Mouse (Mus musculus) inflammation-experienced regulatory T-cells, adult 6 months (primary cell): ENCODE results near the gene Tmem63c. TPM values are rescaled to one million over a fixed set of nuclear protein-coding genes. Genes with fewer than 3 reads are reported as not detected.

Source experiments
- ATAC-seq: one replicate; pipeline ENCODE4 v1.8.0; 2017
- polyA plus RNA-seq, 3 experiments: library from polyadenylated mRNA; unstranded; fragments of 100-300 nt; shearing (Covaris generic); gene quantifications; one replicate each; pipeline ENCODE4 v1.2.1; 2017

Gene Tmem63c
- polyA plus RNA-seq, 3 experiments from 2014 or later: 0.78 to 3.8 (median 1.1) TPM

DNA sequence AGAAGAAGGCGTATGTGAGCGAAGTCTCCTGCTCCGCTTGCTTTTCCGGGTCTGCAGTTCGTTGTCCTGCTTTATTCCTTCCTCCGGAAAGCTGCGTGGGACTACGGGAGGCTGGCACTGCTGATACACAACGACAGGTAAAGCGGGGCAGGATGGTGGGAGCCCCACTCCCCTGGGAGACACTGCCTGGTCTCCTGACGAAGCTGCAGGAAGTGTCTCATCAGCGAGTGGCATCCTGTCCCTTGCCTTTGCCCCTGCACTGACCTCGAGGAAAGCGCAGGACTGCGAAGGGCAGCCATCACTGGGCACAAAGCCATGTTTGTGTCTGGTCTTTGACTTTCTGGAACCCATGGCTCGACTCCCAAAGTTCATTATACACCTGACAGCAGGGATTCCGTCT, 35.9 kb downstream of the Tmem63c start:
- no peak for ATAC-seq

DNA sequence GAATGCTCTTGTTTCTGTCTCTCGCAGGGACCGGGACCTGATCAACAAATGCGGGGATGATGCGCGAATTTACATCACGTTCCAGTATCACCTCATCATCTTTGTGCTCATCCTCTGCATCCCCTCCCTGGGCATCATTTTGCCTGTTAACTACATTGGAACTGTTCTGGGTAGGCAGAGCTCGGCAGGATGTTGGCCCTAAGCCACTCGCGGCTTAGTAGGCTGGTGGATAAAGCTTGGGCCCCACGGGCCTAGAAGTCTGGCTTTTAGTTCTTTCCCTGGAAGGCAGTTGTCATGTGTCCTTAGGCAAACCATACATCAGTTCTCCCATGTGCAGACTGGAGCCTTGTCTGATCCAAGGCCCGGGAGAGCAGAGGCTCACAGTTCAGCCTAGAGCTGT, 44.3 kb downstream of the Tmem63c start:
- no peak for ATAC-seq

DNA sequence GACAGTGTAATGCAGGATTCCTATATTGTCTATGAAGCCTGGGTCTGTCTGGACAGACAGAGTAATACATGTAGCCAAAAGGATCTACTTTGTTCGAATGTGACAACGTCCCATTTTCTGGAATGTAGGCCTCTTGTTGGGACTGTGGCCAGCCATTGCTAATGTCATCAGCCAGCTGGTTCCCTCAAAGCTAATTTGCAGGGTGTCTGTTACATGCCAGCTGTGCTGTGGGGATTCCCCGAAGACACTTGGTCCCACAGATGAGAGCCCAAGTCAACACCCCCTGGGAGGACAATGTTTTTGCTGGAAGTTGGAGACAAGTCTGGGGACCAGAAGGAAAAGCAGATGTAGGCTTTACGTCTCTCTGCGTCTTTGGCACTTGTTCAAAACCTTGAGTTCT, 45.3 kb downstream of the Tmem63c start:
- no peak for ATAC-seq

DNA sequence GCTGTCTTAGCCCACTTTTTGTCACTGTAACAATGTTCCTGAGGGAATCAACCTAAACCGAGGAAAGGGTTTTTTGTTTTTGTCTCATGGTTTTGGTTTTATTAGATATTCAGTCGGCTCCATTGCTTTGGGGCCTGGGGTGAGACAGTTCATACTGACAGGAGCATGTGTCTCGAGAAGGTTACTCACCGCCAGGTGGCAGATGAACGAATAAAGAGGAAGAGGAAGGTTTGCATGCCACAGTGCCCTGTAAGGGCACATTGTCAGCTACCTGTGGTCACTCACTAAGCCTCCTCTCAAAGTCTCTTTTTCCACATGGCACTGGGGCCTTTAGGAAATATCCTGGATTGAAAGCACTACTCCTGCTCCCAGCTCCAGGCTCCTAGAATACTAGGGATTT, 49.4 kb downstream of the Tmem63c start:
- no peak for ATAC-seq

DNA sequence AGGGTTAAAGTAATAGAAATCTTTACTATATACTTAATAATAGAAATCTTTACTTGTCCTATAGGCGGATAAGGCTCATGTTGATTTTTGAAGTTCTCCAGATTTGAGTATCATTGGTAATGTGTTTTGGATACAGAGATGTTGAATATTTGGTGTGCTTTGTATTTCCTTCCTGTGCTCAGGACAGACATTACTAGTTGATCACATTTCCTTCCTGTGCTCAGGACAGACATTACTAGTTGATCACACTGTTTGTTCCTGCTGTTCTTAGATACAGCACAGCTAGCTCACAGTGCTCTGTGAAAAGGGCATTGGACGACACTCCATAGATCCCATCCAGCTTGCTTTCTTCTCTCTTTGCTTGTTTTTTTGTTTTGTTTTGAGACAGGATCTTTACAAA, 55.5 kb downstream of the Tmem63c start:
- ATAC-seq: no peak

DNA sequence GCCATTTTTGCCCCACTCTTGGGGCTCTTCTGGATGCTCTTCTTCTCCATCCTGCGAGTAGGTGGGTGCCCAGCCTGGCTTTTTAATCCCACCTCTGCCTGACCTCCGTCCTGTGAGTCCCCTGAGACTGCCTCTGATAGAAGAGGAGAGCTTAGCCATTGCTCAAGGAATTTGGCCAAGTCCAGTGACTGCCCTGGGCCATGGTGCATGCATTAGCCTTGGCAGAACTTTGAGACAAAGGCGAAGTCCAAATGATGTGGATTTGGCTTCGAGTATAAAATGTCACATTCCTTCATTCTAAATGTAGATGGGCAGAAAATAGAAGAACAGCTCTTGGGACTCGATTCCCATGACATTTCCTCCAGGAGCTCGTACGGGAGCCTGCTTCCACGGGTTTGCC, 61.7 kb downstream of the Tmem63c start:
- no peak for ATAC-seq

DNA sequence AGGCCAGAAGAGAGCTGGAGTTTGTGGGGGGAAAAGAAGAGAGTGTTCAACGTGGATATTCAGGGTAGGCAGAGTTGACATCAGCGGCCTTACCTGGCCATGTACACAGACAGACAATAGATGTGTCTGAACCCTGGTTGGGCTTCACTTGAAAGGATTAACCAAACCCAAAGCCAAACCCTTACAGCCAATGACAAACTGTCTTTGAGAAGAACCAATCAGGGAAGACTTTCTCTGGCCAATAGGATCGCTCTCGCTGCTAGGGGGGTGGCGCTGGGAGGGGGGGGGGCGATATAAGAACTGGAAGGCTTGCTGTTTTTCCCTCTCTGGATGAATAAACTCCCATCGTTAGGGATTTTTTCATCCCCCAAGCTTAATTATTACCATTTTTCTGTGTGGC, 66.1 kb downstream of the Tmem63c start:
- ATAC-seq: no peak

DNA sequence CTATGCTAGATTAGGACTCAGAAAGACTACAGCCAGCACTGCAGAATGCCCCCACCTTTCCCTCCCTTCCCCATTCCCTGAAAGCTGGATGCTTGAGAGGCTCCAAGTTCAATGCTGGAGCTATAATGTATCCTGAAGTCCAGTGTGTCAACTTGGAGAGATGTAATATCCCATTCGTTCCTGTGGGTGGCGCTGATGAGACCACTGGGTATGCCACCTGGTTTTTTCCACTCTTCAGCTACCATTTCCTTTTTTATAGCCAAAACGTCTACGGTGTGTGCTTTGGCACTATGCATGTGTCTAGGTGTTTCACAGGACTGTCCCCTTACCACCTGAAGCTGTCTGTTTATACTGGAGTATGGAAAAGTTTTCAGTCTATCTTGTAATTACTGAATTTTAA, 67.2 kb downstream of the Tmem63c start:
- no peak for ATAC-seq

DNA sequence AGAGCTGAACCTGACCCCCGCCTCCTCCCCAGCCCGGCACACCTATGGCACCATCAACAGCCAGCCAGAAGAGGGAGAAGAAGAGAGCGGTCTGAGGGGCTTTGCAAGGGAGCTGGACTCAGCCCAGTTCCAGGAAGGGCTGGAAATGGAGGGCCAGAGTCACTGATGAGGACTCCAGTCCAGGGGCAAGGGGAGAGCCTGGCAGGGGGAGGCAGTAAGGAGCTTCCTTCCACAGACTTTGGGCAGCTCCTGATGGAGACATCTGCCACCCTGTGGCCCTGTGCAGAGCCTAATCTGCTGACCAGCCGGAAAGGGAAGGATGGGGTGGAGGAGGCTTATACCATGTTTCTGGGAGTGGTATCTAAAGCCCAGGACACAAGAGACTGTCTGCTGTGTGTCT, 68.1 kb downstream of the Tmem63c start:
- no peak for ATAC-seq

DNA sequence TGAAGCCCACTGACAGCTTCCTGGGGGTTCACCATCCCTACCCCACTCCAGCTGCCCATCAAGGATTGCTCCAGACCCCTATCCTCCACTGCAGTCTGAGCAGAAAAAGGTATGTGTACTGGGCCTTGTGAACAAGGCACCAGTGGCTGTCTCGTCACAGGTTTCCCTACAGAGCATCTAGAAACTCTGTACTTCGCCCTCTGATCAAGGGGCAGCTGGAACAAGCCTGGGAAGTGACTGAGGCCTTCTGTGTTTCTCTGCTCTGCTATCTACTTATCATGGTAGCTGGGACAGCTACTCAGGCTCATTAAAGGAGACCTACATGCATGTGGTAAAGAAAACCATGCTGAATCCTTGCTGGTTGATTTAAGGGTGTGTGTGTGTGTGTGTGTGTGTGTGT, 68.6 kb downstream of the Tmem63c start:
- ATAC-seq: no peak

DNA sequence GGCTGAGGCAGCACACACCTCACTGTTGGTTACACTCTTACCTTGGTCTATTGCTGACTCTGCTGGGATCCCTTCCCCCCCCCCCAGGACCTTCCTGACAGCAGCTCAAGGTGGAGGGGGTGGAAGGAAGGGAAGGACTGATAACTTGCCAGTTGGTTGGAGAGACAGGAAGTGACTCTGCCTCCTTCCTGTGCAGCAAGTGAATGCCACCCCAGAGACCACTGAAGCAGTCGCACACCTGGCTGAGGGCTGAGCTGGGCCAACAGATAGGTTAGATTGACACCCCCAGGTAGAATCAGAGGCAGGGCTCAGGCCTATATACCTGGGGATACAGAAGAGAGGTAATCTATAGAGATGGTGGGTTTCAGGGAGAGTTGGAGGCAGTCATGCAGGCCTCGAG, 70.8 kb downstream of the Tmem63c start:
- ATAC-seq: no peak

DNA sequence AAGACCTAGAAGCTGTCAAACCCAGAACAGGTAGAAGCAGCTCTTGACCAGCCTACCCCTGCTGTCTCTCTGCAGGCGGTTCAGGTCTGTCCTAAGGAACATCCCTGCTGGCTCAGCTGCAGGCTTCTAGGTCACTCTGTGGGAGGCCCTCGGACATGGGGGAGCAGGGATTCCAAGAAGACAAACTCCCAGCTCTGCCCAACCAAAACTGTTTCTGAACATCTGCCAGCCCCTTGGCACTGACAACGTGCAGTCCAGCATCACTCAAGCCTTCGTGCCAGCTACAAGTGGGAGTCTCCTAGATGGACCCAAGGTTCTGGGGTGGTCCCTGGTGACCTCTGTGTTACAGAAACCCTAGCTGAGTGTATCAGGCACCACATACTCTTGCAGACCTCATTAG, 72.1 kb downstream of the Tmem63c start:
- no peak for ATAC-seq

DNA sequence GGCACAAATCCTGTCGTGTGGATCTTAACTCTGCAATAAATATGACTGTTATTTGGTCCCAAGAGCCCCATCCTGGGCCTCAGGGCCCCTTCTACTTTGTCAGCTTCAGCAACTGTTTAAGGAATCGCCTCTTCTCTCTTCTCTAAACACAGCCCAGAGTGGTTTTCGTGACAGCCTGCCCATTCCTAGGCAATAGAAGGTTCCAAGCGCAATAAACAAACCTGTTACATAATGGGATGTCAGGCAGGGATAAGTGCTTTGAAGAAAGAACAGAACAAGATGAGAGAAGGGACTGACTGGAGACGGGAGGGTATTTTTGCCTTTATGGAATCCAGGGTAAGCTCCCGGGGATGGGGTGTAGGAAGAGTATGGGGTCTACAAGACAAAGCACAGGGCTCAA, 72.5 kb downstream of the Tmem63c start:
- ATAC-seq: no peak

DNA sequence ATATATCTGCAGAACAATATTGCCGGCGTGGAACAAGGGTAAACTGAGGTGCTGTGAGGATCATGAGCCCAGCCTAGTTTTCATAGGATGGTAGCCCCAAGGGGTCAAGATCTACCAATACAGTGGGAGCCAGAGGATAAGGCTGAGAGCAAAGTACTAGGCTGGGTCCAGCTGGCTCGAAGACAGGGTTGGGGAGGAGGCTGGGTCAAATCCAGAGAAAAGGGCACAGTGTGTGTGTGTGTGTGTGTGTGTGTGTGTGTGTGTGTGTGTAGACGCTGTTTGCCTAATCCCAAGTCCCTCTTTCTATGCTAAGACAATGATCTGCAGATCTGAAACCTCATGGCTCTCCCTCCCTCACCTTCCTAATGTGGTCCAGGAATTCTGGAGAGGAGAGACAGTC, 79.2 kb downstream of the Tmem63c start:
- ATAC-seq: no peak

DNA sequence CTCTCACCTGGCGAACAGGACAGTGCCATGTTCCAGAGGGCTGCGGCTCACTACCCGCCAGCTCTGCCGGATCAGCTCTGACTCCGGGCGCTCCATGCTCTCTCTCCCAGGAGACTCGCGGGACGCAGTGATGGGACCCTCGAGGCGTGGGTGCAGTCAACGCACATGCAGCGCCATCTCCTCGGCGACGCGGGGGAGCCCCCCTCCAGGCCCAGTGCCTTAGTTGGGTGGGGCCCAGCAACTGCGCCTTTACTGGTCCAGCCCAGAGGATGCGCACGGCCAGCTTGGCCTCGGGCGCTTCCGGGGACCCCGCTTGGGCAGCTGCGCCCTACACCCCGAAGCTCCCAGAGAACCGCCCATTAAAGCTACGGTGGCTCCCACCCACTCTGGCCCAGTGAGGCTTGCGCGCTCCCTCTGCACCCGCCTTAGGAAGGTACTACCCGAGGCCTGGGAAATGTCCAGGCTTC, 81.1 kb downstream of the Tmem63c start, which contains the start of gene Ngb:
Ngb (minus strand) TSS at position 375 of the 467 bp plus-strand sequence.
- ATAC-seq: no peak

DNA sequence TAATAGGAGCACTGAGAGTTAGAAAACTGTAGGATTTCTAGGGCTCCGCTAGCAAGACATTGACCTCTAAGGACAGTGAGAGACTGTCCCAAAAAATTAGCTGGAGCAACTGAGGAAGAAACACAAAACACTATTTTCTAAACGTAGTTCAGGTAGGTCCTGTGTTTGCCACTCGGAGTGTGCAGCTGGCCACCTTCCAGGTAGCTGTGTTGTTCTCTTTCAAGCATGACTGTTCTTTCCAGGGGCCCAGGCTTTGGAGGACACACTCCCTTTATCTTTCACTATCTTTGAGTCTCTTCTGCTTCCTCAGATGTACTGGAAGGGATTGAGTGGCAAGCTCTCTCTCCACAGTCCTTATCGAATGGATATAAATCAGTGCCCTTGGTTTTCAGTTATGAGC, 82.3 kb downstream of the Tmem63c start:
- no peak for ATAC-seq

DNA sequence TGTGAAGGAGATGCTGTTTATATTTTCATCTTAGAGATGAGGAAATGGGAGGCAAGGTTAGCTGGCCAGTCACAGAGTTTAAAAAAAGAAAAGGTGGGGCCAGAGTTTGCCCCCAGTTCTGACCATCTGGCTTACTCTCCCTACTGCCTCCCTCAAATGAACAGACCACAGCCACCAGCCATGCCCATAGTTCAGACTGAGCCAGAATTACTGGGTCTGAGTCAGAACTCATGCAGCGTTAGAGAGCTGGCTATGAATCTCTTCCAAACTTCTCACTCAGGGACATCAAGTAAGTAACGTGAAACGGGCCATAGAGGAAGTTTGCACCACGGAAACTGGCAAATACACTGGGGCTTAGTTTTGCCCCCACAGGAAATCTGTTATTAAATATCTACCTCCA, 83.7 kb downstream of the Tmem63c start:
- ATAC-seq: no peak

DNA sequence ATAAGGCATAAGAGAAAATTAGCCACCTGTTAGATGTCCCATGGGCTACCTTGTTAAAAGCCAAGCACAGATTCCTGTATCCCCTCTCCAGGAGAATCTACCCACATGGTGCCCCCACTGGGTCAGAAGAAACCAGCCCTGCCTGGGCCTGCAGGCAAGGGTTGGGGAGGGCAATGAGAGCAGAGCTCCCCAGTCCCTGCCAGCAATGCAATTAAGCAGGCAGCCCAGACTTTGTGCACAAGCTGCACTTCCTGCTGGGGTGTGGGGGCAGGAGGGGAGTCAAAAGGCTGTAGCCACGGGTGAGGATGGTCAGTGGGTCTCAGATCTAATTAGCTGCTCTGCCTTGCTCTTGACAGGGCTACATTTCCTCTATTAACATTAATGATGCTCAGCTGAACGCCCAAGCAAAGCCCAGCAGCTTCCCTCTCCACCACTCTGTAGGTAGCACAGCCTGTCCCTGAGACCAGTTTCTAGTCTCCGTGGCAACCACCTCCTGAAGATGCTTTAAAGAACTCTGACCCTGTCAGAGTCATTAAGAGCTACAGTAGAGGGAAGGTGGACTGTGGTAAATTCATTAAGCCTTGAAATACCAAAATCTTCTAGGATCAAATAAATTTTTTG, 86.3 kb downstream of the Tmem63c start:
- no peak for ATAC-seq

DNA sequence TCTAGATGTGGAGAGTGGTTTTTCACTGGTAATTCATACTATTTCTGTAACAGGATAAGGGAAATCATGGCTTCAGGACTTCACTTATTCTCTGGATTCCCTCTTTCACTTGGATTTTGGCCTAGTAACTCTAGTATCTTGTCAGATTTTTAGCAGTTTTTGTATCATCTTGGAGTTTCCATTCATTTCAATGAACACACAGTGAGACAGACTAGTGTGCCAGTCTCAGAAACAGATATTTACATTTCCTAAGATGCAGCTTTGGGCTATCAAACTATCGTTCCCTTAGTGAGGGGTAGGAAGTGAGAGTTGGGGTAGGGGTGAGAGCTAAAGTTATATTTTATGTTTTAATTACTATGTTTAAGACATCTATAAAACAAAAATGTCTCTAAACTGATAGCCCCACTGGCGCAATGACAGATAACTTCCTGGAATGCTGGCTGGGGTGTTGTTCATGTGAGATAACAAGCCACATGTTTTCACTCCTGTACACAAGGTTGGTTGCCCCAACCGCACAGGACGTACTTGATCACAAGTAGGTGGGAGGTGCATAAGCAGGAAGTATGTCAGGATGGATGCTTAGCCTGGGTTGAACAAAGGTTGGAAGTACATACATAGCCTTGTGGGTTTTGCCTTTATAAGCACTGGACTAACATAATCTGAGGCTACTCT, 100.9 kb downstream of the Tmem63c start:
- ATAC-seq: no peak

DNA sequence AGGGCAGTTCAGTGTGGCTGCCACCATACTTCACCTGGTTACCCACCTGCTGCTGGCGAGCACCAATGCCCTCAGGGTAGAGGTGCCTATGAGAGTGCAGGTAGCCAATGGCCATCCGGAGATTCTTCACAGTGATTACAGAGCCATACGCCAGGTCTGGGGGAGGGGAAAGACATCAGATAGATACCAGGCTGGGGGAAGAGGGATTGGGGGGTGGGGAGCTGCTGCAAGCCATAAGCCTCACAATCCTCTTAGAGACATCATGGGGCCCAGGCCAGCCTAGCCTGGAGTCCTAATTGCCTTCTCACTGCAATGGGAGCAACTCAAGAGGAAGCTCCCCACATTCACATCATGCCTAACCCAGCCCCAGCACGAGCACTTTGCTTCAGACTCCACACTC, 106.1 kb downstream of the Tmem63c start:
- no peak for ATAC-seq

DNA sequence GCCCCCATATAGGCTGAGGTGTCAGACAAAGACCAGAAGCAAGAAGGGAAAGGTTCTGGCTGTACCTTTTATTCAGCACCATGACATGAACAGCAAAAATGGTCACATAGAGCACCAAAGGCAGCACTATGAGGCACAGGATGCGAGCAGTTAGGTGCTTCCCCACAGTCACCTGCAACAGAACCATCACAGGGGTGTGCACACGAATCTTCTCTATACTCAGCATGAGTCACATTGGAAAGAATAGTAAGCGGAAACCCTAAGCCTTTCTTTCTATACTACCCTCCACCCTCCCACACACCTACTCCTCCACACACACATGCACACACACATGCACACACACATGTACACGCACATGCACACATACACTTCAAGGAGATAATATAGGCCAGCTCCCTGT, 109.1 kb downstream of the Tmem63c start:
- peak; percentile 98 for ATAC-seq

DNA sequence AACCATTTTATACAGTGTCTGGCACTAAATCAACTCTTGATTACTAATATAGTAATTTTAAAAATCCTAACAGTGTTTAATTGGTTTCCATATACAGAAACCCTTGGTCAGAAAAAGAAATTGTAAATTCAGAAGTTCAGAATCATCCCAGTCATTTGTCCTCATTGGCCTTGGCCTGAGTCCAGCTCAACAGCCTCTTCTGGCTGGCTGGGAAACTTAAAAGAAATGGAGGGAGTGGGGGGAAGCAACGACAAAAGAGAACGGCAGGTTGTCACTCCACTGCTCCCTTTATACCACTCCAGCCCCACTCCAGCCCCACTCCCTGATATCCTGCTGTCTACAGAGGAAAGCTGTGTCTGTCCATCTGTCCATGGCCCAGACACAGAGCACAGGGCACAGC, 110.0 kb downstream of the Tmem63c start:
- no peak for ATAC-seq

DNA sequence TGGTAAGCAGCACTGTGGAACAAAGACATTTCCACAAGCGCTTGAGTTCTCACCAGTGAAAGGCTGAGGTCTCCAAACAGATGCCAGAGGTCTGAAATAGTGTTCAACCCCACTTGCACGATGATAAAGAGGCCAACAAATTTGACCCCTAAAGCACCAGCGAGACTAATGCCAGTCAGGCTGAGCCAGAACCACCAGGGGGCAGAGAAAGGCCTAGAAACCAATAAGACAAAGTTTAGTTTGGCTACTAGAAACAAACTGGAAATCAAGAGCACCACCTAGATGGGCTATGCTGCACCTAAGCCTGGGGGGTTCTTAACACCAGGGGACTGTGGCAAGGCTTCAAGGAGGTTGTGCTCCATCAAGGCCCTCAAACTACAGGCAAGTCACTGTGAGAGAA, 110.5 kb downstream of the Tmem63c start:
- no peak for ATAC-seq

DNA sequence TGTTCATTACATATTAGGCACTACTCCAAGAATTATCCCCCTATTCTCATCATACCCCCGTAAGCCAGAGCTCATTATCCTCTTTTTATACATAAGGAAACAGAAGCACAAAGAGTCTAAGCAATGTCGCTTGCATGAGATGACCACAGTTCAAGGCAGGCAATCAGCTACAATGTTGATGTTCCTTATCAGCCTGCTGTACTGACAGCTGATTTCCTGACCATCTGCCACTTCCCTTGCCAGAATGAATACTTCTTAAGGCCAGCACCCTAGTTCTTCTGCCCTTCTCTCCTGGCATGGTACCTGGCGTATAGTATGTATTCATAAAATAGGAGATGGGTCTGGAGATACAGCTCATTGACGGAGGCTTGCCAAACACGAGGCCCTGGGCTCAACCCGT, 111.1 kb downstream of the Tmem63c start:
- ATAC-seq: no peak

DNA sequence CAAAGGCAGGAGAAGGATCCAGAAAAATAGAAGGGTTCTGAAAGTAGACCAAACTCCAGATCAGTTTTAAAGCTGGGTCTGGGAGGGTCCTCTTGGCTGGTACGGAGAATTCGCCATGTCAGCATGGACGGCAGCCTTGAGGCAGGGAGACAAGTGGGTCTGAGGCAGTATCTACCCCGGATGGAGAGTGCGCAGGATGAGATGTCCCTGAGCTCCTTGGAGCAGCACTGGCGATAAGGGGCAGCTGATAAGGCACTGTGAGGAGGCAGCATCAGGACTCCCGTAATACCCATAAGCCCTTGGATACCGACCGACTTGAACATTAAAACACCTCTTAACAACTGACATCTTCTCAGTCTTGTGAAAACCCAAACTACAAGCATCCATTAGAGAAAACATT, 111.6 kb downstream of the Tmem63c start:
- ATAC-seq: no peak
